Mouse (Mus musculus) kidney, adult 8-10 months (tissue): Measurements from ENCODE around the gene Arl9.
"Not testable (repeated sequence)": the region's sequence is repeated elsewhere in the genome, so short reads cannot be mapped to it uniquely, and the experiment has no call there.

ENCODE experiments used
- DNase-seq, 2 experiments: peaks; one replicate each; pipeline ENCODE4 v3.0.0; 2022

The Arl9 gene

DNA sequence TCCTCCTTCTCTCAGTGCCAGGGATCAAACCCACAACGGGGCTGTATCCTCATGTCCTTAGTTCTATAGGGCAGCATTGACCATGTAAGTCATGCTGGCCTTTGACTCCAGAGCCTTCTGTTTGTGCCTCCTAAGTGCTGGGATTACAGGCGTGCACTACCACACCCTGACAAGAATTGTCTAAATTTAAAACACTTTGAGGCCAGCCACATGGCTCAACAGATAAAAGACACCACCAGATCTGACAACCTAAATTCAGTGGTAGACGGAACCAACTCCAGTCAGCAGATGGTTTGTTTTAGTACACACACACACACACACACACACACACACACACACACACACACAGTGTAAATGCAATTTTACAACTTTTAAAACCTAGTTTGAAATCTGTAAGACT, 24.2 kb downstream of the Arl9 start:
- DNase-seq, result no peak

DNA sequence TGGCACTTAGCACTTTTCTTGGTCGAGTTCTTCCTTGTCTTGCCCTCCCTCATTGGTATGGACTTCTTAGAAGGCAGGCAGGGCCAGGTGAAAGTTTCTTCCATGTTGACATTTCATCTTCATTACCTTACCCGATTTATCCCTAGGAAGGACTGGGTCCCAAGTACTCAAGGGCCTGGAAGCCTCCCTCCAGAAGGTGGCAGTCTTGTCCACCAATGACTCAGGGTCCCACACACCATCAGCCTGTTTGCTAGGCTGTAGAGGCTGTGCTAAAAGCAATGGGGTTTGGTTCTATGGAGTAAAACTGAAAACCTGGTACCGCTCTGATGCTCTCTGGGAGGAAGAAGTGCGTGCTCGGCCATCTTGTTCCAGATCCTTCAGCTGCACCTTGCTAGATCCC, 25.9 kb downstream of the Arl9 start:
- peak in 1 of 2 experiments; percentile 21 for DNase-seq

DNA sequence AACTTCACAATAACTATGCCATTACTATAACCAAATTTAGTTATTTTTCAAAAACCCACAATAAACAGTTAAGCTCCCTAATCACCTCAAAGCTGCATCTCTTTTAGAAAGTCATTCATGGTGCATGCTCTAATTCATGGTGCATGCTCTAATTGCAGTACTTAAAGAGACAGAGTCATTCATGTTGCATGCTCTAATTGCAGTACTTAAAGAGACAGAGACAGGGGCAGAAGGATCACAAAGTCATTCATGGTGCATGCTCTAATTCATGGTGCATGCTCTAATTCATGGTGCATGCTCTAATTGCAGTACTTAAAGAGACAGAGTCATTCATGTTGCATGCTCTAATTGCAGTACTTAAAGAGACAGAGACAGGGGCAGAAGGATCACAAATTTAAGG, 31.2 kb downstream of the Arl9 start:
- DNase-seq, result not testable (repeated sequence)

DNA sequence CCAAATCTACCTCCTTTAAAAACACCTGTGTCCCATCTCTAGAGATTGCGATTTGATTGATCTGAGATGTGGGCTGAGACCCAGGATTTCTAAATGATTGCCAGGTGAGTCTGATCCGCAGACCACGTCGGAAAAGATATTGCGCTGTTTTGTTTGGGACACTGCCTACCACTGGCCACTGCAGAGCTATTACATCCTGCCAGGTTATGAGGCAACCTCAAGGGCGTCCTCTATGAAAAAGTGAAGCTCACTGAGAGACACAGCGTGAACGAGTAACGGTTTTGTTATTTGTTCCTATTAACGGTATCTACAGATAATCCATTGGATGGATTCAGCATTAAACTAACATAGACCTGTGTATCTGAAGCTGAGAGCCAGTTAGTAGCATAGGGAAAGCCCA, 34.6 kb downstream of the Arl9 start:
- no peak for DNase-seq

DNA sequence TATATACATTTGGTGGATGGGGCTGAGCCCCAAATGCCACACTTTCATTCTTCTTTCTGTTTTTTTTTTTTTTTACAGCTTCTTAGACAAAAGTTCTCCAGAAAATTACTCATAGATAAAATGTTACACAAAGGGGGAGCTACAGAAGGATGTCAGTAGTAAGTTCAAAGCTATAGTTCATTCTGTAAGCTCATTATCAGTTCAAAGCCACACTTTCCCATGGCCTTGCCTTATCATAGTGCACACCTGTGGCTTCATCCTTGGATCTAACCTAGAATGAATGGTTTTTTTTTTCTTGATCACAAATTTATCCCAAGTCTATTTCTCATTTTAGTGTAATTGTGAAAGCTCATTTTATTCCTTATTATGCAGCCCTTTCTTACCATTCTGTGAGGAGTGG, 35.5 kb downstream of the Arl9 start:
- no peak for DNase-seq

DNA sequence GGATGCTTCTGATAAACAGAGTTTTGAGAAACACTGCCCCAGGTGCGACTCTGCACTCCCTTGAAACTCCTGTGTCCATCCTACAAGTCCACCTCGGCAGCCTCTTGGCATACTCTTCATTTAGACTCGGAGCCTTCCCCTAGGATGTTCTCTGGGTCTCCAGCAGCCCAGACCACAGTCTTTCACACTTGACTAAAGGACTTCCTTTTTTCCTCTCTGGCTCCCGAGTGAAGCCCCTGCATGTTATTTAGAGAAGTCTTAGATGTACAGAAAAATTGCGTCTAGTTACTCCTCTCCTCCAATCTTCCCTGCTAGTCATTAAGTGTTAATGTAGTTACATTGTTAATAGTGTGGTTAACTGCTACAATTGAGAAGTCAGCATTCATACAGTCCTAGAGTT, 40.5 kb downstream of the Arl9 start:
- DNase-seq, result no peak

DNA sequence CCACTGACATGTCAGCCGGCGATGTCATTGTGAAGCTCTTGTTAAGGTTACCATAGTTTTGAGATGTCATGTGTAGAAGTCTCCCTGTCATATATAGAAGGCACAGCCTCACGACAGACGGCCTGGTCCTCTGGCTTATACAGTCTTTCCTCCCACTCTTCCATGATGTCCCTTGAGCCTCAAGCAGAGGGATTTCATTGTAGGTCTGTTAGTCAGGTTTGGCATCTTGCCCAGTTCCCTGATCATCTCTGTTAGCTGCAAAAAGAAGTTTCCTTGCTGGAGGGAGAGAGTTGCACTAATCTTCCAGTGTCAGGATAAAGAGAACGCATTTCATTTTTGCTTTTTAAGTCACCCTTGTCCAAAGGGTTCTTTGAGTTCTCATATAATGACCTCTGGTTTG, 48.8 kb downstream of the Arl9 start:
- DNase-seq, result no peak

DNA sequence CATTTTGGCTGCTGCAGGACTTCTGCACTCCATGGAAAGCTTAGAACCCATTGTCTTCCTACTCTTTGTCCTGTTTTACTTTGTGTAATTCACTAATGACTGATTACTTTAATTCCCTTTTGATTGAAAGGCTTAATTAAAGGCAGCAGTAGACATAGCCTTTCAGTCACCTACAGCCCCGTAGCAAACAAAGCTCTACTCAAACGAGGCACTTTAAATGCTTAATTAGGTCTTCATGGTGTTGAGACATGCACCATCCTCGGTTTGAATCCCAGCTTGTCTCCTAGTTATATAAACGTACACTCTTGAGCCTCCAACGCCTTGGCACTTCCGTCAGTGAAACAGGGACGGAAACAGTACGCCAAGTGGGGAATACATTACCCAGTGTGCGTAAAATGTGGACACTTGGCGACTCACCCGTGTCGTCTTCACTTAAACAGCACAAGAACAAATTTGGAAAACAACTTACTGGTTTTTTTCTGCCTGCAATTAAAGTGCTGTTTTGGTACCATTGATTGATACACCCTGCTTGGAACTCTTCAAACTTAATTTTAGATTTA, 53.1 kb downstream of the Arl9 start:
- DNase-seq, result no peak
